Mouse (Mus musculus) ES-E14 (cell line): ENCODE data around the gene Iqcn. TPM values are rescaled to one million over a fixed set of nuclear protein-coding genes. Genes with fewer than 3 reads are reported as not detected.

ENCODE experiments used
- DNase-seq: peaks from one replicate; pipeline ENCODE4 v3.0.0-alpha.2; 2013; ENCODE audit warnings: low read depth, low spot score
- H3K27ac ChIP-seq: 2 replicates; pipeline ENCODE4 v1.5.1; 2012; ENCODE audit warnings: low read depth, mild to moderate bottlenecking, low read length, moderate library complexity, mixed read lengths; ENCODE audit not compliant: poor library complexity, insufficient read depth, severe bottlenecking
- H3K36me3 ChIP-seq: 2 replicates; pipeline ENCODE4 v1.6.1; 2012; ENCODE audit warnings: mild to moderate bottlenecking, low read length, moderate library complexity, mixed read lengths; ENCODE audit not compliant: control insufficient read depth, poor library complexity, insufficient read depth, severe bottlenecking
- H3K4me1 ChIP-seq, 2 experiments: fragments of 150-350 bp in 1 of 2; sonication (generic) in 1 of 2; 2 replicates each; pipeline ENCODE4 v1.6.1; 2012; ENCODE audit warnings: low read length in 2 of 2, mild to moderate bottlenecking in 1 of 2, mixed read lengths in 1 of 2; ENCODE audit not compliant: control insufficient read depth in 2 of 2, insufficient read depth in 2 of 2, poor library complexity in 1 of 2
- H3K4me3 ChIP-seq, 2 experiments: fragments of 150-350 bp in 1 of 2; sonication (generic) in 1 of 2; 2 replicates each; pipeline ENCODE4 v1.5.1; 2012; ENCODE audit warnings: low read length in 2 of 2, low read depth in 1 of 2, mild to moderate bottlenecking in 1 of 2, mixed read lengths in 1 of 2; ENCODE audit not compliant: insufficient read depth in 1 of 2, poor library complexity in 1 of 2, severe bottlenecking in 1 of 2
- H3K9ac ChIP-seq: 2 replicates; pipeline ENCODE4 v1.6.1; 2012; ENCODE audit warnings: low read depth, mild to moderate bottlenecking, low read length, mixed read lengths; ENCODE audit not compliant: poor library complexity, insufficient read depth, severe bottlenecking
- H3K9me3 ChIP-seq: fragments of 150-350 bp; sonication (generic); 2 replicates; pipeline ENCODE4 v1.6.1; 2012; ENCODE audit warnings: low read depth, mild to moderate bottlenecking, low read length; ENCODE audit not compliant: control insufficient read depth, insufficient read depth
- CHD2 ChIP-seq: IDR thresholded peaks from 2 replicates; pipeline ENCODE4 v1.6.1; 2014; ENCODE audit warnings: mild to moderate bottlenecking, low read depth, low read length, inconsistent platforms
- HCFC1 ChIP-seq: IDR thresholded peaks from 2 replicates; pipeline ENCODE4 v1.6.1; 2012; ENCODE audit warnings: low read length, inconsistent platforms, borderline replicate concordance; ENCODE audit not compliant: insufficient read depth
- MAFK ChIP-seq: IDR thresholded peaks from 2 replicates; pipeline ENCODE4 v1.6.1; 2014; ENCODE audit warnings: mild to moderate bottlenecking, low read depth, low read length, inconsistent platforms; ENCODE audit not compliant: insufficient read depth
- ZC3H11A ChIP-seq: IDR thresholded peaks from 2 replicates; pipeline ENCODE4 v1.6.1; 2012; ENCODE audit warnings: low read depth, mild to moderate bottlenecking, inconsistent platforms, low read length, borderline replicate concordance
- ZNF384 ChIP-seq: IDR thresholded peaks from 2 replicates; pipeline ENCODE4 v1.6.1; 2012; ENCODE audit warnings: low read depth, low read length, inconsistent platforms
- in situ Hi-C, 2 experiments: fragments of 600-800 bp; cut with MboI; formaldehyde crosslinking; loops; one replicate each; pipeline ENCODE4 v1.15.1; 2025; ENCODE audit warnings: low sequenced_read_pairs in 2 of 2, inconsistent platforms in 1 of 2; ENCODE audit not compliant: unreplicated experiment in 2 of 2
- total RNA-seq: library from RNA; depleted of rRNA; stranded (reverse); fragments of 300-350 nt; gene quantifications from 2 replicates; pipeline ENCODE4 v1.2.3, GENCODE M21; 2012

Iqcn gene
- total RNA-seq, 1 experiment = 0.09 TPM

- Histone ChIP-seq H3K4me1 (peaks cover 2 to 13% of the 10 kb centered on the region in 2 experiments; a peak in 2 of 4 replicates), H3K9ac (no peak overlapping the region), H3K27ac (no peak overlapping the region), H3K9me3 (no peaks in the 10 kb centered on the region), H3K4me3 (no peak overlapping the region), H3K36me3 (no peaks in the 10 kb centered on the region)
- in situ Hi-C loops = no loop called here
- TF ChIP-seq ZNF384 (no peak), MAFK (no peak), HCFC1 (no peak), ZC3H11A (no peak), CHD2 (no peak)
- no peak for DNase-seq
Measured at GRCm38 (mm10) chr8:70746676-70747075, 43.4 kb downstream of the Iqcn start.

- in situ Hi-C loops = no loop called here
- no peak overlapping the region for H3K9ac ChIP-seq
Measured at GRCm38 (mm10) chr8:70747211-70747890, 44.1 kb downstream of the Iqcn start.

GRCm38 (mm10) chr8:70748246-70749096, 45.2 kb downstream of the Iqcn start:
- H3K27ac ChIP-seq = no peak overlapping the region
- H3K9ac ChIP-seq = no peak overlapping the region
- no peaks in the 10 kb centered on the region for H3K9me3 ChIP-seq
- H3K36me3 ChIP-seq = no peaks in the 10 kb centered on the region
- in situ Hi-C loops = no loop called here
- H3K4me1 ChIP-seq = peaks cover 2 to 15% of the 10 kb centered on the region in 2 experiments; a peak in 2 of 4 replicates
- peak overlapping the region; percentile 12 to 27; a peak in 2 of 4 replicates for H3K4me3 ChIP-seq
- TF ChIP-seq ZNF384 = no peak
- TF ChIP-seq CHD2 = no peak
- no peak for TF ChIP-seq HCFC1
- TF ChIP-seq MAFK = no peak
- TF ChIP-seq ZC3H11A = no peak
- DNase-seq = no peak

More at GRCm38 (mm10) chr8:70747211-70747890, 44.1 kb downstream of the Iqcn start:
- peaks cover 2 to 15% of the 10 kb centered on the region in 2 experiments; a peak in 2 of 4 replicates for H3K4me1 ChIP-seq
- no peak overlapping the region for H3K27ac ChIP-seq
- no peaks in the 10 kb centered on the region for H3K9me3 ChIP-seq
- no peak for DNase-seq
- H3K4me3 ChIP-seq = no peak overlapping the region
- TF ChIP-seq ZC3H11A (no peak), CHD2 (no peak), MAFK (no peak), HCFC1 (no peak), ZNF384 (no peak)
- no peaks in the 10 kb centered on the region for H3K36me3 ChIP-seq

GRCm38 (mm10) chr8:70749097-70749674, 45.9 kb downstream of the Iqcn start:
- peak overlapping the region; percentile 12 to 27; a peak in 2 of 4 replicates for H3K4me3 ChIP-seq
- H3K9me3 ChIP-seq = no peaks in the 10 kb centered on the region
- no peaks in the 10 kb centered on the region for H3K36me3 ChIP-seq
- peak overlapping the region; percentile 3; the same call in 1 of the 2 replicates for H3K9ac ChIP-seq
- TF ChIP-seq MAFK (no peak), ZNF384 (no peak), CHD2 (no peak), HCFC1 (no peak), ZC3H11A (no peak)
- in situ Hi-C loops = no loop called here
- H3K4me1 ChIP-seq = peaks cover 2 to 15% of the 10 kb centered on the region in 2 experiments; a peak in 2 of 4 replicates
- DNase-seq = no peak
- no peak overlapping the region for H3K27ac ChIP-seq
